Mouse (Mus musculus): ENCODE measurements around the gene Cenpv. TPM values are rescaled to one million over a fixed set of nuclear protein-coding genes. Genes with fewer than 3 reads are reported as not detected.
A peak's percentile ranks its signal among the peaks of the same experiment; 100 is the strongest.

Cenpv gene
- total RNA-seq, 2 experiments from 2014 or later: 18.9 to 24.0 TPM

GRCm38 (mm10) chr11:62554163-62554855 lies 15.2 kb upstream of the Cenpv start:
- no peak for DNase-seq

GRCm38 (mm10) chr11:62553633-62554032 lies 14.6 kb upstream of the Cenpv start:
- no peak for DNase-seq

GRCm38 (mm10) chr11:62553186-62553585 lies 14.1 kb upstream of the Cenpv start:
- DNase-seq: no peak

DNA sequence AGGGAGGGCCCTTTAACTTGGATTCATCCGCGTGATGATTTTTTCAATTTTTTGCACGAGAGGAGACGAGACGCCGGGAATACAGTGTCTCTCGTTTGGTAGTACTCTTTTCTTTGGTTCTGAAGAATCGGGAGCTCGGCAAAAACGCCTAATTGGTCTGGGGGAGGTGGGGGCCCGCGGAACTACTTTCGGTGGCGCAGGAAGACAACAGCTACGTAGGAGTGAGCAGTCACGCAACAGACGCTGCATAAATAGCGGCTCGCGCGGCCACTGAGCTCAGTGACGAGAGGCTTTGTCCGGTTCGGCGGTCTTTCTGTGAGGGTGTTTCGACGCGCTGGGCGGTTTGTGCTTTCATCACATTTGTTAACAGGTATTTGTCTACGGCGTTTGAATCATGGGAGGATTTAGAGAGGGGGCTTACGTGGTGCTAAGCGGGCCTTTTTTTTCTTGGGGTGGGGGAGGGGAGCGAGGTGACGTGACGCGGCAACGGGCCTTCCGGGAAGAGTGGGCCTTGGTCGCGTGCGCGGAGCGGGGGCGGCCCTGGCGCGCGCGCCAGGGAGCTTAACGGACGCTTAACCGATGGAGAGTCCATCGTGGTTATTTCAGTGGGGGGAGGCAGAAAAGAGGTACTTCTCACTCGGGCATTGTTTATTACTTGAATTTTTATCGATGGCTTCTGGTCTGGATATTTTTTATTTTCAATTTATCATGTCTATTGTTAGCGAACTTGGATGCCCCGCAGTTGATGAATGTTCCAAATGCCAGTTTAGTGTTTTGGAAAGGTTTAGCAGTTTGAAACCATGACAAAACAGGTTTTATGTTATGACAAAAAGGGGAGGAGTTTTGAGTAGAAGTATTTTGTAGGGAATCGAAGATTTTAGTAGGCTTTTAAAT lies 12.4 kb upstream of the Cenpv start:
- DNase-seq: peak; percentile 84

GRCm38 (mm10) chr11:62550727-62551225 lies 11.7 kb upstream of the Cenpv start, which contains the start of gene Ubb:
Gene Ubb (plus strand): TSS chr11:62551171.
- peak; percentile 99 for DNase-seq

DNA sequence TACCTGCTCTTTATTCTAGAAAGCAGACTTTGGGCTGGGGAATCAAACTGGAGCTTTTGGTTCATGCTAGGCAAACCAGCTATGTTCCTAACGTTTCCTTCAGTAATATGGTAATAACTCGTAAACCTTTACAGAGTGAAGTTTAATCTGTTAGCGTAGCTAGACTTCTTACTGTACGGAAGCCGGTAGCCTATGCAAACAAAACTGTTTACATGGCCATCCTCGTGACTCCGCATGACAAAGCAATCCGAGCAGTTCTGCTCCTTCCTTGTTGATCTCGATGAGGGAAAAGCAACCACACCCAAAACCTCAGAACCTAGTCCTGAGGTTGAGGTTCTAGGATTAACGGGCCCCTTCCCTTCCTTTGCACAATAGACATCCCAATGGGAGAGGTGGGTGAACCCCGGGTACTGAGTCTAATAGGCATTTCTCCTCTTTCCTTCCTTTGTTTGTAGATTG lies 11.2 kb upstream of the Cenpv start:
- peak; percentile 26 for DNase-seq

- DNase-seq: peak; percentile 78
Measured at GRCm38 (mm10) chr11:62549782-62550181, 10.7 kb upstream of the Cenpv start.

GRCm38 (mm10) chr11:62543991-62544390 lies 4.9 kb upstream of the Cenpv start:
- no peak for DNase-seq

DNA sequence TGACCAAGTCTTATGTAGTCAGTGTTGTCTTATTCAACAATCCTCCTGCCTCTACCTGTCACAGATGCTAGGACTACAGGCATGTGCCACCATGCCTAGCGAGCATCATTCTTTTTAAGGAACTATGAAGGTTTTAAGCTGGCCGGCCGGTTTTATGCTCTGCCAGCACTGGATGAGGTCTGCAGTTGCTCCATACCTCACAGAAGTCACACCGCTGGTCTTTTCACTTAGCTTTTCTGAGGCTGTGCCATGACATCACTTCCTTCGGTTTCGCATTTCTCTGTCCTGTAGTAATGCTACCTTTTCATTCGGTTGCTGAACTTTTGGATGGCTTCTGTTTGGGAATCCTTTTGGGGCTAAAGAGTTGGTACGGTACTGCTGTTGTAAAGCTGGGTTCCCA lies 2.5 kb upstream of the Cenpv start:
- DNase-seq: no peak

DNA sequence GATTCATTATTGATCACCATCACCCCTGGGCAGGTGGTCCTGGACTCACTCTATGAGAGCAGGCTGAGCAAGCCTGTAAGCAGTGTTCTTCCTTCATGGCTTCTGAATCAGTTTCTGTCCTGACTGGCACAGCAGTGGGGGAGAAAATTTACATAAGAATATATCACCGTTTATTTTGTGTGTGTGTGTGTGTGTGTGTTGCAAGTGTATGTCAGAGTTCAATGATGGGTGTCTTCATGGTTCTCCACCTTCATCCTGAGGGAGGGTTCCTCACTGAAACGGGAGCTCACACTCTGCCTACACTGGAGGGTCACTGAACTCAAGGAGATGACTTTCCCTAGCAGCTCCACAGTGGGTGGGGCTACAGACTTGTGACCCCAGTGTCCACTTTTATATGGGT lies 1.9 kb upstream of the Cenpv start:
- no peak for DNase-seq

GRCm38 (mm10) chr11:62540167-62540566 lies 1.1 kb upstream of the Cenpv start:
- no peak for DNase-seq

- DNase-seq: peak; percentile 60
Measured at GRCm38 (mm10) chr11:62538321-62539088, 556 bp downstream of the Cenpv start.

DNA sequence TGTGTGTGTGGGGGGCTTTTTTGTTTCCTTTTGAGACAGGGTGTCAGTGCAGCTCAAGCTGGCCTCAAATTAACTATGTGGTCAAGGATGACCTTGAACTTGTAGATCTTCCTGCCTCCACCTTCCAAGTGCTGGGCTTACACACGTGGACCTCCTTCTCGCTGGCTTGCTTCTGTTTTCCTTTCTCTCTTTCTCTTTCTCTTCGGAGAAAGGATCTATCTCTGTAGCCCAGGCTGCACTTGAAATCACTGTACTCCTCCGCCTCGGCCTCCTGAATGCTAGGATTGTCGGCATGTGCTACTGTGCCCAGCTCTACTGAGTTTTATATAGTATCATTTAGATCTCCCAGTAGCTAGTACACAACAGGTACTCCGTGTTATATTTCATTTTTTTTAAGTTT lies 1.5 kb downstream of the Cenpv start:
- DNase-seq: no peak

- DNase-seq: no peak
Measured at GRCm38 (mm10) chr11:62537089-62537488, 2.0 kb downstream of the Cenpv start.

DNA sequence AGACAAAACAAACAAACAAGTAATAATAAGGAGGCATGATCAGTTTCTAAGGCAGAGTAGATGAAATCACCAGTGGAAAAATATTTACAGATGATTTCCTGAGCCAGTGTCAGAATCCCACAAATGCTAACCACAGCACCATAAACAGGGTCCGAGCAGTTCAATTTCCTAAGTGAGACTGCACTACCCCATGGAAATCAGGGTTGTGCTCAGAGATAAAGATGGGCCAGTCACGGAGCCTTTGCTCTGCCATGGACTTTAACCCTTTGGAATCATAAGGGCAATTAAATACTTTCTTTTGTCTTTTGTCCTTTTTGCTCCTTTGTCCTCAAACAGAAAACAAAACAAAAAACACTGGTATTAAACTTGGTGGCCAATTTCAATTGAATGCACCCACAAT lies 16.8 kb downstream of the Cenpv start:
- no peak for DNase-seq

DNA sequence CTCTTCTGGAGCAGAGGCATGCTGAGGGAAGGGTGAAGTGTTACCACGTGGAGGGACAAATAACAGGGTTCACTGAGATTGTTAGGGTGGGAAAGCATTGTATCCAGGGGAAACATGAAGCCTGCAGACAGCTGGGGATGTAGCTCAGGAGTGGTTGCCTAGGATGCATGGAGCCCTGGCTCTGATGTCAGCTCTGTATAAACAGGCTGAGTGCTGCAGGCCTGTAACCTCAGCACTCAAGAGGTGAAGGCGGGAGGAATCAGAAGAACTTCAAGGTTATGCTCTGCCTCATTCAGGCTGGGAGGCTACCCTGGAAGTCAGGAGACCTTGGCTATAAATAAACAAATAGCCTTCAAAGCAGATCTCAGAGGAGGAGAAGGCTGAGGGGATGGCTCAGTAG lies 20.1 kb downstream of the Cenpv start:
- DNase-seq: no peak

DNA sequence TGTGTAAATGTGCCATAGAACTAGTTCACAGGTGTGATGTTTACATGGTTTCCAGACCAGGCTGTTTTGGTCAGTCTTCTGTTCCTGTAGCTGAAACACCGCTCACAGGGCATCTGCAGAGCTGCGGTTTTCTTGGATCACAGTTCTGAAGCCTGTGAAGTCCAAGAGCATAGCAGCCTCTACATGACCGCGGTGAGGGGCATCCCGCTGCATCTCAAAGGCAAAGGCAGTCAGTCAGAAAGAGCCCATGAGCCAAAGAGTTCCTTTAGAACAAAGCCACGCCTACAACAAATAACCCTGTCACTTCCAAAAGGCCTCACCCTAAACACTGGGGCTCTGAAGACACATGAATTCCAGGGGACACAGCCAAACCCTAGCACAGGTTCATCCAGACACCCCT lies 25.8 kb downstream of the Cenpv start:
- DNase-seq: no peak

GRCm38 (mm10) chr11:62512529-62513080 lies 26.5 kb downstream of the Cenpv start:
- no peak for DNase-seq

DNA sequence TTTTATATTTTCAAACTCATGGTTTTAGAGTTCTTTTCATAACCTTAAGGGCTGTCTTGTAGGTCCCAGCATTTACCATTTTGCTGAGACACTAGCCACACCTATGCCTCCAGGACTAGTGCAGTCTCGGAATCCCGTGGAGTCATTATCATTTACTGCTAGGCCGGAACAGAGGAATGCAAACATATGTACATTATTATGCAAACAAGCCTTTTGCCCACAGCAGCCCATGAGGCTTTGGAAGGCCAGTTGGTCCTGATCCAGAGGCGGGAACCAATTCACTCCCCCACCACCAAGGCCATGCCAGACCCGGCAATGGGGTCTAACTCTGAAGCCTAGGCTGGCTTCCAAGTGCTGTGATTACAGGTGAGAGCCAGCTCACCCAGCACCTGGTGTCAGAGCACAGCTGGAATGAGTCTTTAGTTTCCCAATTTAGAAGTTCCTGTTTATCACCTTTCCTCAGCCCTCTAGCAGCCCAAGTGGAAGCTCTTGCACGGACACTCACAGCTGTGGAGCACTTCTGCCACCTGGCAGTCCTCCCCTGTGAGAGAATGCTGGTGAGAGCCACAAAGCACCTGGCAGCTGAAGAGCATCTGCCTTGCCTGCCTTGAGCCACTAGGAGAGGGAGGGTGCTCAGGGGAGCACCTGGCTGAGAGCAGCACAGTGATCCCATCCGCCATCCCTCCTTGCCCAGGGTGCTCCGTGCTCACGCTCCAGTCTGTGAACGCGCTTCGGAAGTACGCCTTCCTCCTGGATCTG lies 27.4 kb downstream of the Cenpv start:
- no peak for DNase-seq

DNA sequence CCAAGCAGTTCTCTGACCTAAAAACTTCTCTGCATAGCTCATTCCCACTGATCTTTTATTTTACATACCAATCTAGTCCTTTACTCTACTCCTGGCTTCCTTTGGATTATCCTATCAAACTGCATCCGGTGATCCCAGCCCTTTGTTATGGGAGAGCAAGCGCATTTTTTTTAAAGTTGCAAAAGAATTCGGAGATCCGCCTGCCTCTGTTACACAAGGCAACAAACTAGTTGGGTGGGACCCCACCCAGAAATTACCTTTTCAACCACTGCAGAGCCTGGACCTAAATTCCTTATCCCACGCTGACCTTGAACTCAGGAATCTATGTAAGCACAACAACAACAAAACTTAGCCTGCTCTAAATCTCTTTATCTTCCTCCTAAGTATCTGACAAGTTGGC lies 28.1 kb downstream of the Cenpv start:
- DNase-seq: no peak

GRCm38 (mm10) chr11:62509571-62509970 lies 29.5 kb downstream of the Cenpv start:
- no peak for DNase-seq

Data from gastrocnemius, postnatal 25 days (tissue).